Mouse (Mus musculus) embryo, embryonic 10 days (tissue): ENCODE measurements at regions not wholly inside any gene's neighbourhood (a gene's known extent, or its start where the extent isn't known, plus 50 kb on each side); places are given as distances from the start of the nearest gene placed in this dataset.
"Not testable (repeated sequence)": the region's sequence is repeated elsewhere in the genome, so short reads cannot be mapped to it uniquely, and the experiment has no call there.

Experiments used
- DNase-seq: peaks from one replicate; pipeline ENCODE4 v3.0.0-alpha.2; 2015; ENCODE audit warnings: low spot score

DNA sequence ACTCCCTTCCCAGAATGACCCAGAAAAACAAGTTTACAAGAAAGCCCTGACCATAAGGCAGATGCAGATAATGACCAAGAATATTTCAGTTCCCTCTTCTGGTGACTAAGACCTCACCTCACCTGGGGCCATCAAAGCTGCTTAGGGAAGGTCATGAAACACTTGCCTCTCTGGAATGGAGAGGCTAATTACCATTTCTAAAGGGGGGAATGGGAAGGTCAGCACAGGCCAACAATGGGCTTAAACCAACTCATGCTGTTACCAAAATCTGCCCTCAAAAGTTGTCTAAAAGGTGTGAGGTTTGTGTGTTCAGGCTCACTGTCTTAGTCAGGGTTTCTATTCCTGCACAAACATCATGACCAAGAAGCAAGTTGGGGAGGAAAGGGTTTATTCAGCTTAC is 123.0 kb downstream of the Sgo2b start:
- no peak for DNase-seq

DNA sequence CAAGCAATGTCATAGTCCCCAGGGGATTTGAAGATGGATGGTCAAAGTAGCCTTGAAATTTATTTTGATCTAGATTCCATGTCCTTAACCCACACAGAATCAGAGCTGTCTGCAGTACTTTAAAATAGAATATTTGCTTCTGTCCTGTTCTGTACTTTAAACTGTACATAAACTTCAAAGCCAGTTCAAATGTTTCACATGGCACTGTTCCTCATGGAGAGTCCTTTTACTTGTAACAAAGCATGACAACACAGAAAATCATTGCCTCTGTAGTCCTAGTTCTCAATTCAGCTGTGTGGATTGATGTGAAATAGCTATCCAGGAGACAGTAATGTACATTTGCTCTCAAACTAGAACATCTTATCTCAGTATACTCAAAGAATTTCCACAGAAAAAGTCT is 123.9 kb downstream of the Sgo2b start:
- DNase-seq = no peak

DNA sequence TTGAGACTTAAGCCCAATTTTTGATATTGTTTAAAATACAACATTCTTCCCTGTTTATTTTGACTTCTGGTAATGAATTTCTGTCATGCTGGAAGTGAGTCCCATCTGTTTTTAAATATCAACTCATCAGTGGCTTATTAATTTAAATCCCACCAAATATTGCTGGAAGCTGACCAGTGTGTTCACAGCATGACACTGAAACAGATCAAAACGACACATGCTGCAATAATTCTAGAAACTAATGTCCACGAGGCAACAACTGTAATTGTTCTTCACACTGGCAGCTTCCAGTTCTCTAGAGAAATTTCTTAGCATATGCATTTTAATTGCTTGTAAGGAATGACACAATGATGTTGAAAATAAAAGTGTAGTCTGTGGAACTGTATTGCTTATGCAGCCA is 167.6 kb downstream of the Sgo2b start:
- DNase-seq = no peak

DNA sequence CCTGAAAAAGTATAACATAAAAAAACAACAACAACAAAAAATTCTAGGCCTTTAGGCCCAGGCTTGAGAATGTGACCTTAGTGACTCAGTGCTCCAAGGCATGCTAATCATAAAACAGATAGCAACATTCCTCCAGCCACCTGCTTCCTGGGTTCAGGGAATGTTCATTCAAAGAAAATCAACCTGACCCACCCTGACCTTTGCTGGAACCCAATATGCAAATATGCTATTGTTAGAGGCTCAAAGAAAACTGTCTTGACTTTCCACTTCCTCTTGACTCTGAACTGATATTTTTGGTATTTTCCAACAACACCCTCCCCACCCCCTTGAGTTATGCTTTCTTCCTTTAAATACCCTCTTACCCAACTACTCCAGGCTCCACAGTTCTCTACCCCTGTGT is 191.2 kb downstream of the Sgo2b start:
- no peak for DNase-seq

DNA sequence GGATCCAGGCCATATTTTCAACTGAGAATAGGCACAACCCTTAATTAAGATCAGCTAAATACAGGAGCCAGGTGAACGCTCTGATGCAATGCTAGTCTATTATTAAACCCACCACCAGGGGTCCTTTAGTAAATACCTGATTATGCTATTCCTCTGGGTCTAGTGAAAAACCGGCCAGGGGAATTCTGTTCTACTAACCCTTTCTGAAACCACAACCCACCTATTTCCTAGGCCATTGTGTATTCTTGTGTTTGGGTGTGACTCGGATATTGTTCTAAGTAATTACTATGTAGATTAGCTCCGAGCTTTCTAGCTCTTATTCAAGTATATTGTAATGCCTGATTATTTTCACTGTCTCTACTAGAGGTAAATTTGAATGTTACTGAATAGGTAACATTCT is 192.1 kb downstream of the Sgo2b start:
- not testable (repeated sequence) for DNase-seq

DNA sequence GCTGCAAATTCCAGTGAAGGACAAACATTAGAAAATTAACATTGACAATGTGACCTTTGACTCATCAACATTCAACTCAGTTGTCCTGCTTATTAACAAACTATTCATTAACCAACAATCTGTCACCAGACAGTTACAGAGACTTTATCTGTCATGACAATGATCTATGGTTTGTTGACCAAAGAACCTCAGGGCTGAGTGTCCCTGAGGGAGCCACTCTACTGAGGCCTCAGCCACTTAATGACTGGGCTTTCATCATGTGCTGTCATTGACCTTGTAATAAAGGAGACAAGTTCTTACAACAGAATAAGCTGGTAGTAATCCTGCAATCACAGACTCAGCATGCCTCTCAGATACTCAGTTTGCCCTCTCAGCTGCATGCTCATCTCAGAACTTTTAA is 196.8 kb downstream of the Sgo2b start:
- peak; percentile 75 for DNase-seq

DNA sequence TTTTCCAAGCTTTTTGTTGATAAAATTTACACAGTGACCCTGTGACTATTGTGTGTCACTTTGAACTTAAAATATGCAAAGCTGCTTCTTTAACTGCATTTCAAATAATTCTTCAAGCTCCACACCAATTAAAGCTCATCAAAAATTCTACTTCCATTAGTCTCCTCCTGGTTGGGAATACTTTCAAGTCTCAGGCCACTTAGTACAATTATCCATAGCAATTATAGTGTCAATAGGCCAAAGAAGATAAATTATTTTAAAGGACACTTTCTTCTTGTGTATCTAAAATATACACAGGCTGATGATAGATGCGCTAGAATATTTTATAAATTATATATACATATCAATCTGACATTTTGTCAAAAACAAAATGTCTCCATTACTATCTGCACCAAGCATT is 197.2 kb downstream of the Sgo2b start:
- DNase-seq = no peak

DNA sequence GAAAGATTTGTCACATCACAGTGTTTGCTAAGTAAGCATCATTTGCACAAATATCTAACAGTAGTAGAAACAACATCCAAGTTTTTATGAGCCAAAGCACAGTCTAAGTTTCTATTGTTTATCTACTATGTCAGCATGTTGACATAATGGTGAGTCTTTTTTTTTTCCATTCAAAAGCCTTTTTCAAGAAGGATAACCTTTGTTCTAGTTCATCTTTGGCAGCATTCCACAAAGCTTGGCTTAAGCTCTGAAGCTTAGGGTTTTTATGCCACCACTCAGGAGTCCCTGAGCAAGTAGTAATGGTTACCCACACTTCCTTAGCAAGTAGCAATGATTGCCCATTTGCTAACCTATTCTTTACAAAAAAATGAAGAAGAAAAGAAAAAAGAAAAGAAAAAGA is 198.8 kb downstream of the Sgo2b start:
- DNase-seq = no peak

DNA sequence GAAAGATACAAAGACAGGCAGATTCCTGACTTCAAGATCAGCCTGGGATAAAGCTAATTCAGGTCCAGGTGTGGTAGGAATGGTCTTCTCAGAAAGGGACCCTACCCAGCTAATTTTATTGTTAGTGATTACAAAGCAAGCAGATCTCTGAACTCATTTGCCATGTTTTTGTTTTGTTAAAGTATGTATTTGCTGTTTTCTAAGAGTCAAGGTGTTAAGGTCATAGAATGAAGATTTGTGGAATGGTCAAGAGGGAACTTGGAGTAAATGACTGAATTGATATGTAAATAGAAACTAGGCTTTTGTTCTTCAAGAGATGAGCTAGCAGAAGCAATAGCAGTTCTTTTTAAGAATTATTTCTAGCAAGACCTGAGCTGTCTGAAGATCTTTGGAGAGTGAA is 217.6 kb downstream of the Sgo2b start:
- no peak for DNase-seq

DNA sequence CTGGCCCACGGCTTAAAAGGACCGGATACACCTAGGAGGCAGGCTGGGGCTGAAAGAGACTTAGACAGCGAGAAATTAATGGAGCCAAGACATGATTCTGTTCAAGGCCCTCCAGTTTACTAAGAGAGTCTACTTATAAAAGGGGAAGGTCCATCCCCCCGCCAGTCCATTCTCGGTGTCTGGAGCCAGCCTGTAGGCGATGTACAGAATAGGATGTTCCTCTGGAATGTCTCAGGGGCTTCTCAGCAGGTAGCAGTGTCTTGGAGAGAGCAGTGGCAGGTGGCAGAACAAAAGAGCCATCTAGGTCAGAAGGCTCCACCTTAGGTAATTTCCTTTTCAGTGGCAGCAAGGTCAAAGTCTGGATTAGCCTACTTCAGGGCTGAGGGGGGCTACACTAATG is 221.3 kb downstream of the Sgo2b start:
- not testable (repeated sequence) for DNase-seq
